Mouse (Mus musculus): ENCODE measurements around the gene Crk. TPM values are rescaled to one million over a fixed set of nuclear protein-coding genes. Genes with fewer than 3 reads are reported as not detected.

Gene Crk
- 56.9 and 64.4 TPM in 2 replicates for polyA plus RNA-seq (2012; ENCODE audit: insufficient read depth, insufficient read length, missing spikeins)

GRCm38 (mm10) chr11:75678747-75679438, at the start of gene Crk:
Gene Crk, plus strand, starts transcription at chr11:75679259.
- H3K27ac ChIP-seq (replicated peaks; ENCODE audit: low read depth, low read length): peak within 1 kb of the TSS; percentile 86
- peak within 1 kb of the TSS; percentile 87 for H3K4me3 ChIP-seq (ENCODE audit: insufficient read depth, low read depth, low read length)
- peaks cover 6% of the 10 kb centered on the region; the same call in 1 of the 2 replicates for H3K4me1 ChIP-seq (ENCODE audit: control insufficient read depth, insufficient read depth, insufficient read length, low read length)

GRCm38 (mm10) chr11:75630098-75630497, 49.0 kb upstream of the Crk start:
- Histone ChIP-seq H3K27ac (replicated peaks; ENCODE audit: low read depth, low read length) (peak overlapping the region; percentile 66; the same call in 1 of the 2 replicates), H3K4me1 (ENCODE audit: control insufficient read depth, insufficient read depth, insufficient read length, low read length) (peaks cover 11% of the 10 kb centered on the region), H3K4me3 (ENCODE audit: insufficient read depth, low read depth, low read length) (peak overlapping the region; percentile 65)

GRCm38 (mm10) chr11:75630645-75631229, 48.3 kb upstream of the Crk start, which contains the start of gene Inpp5k:
Gene Inpp5k, plus strand, starts transcription at chr11:75630988.
- Histone ChIP-seq H3K4me1 (ENCODE audit: control insufficient read depth, insufficient read depth, insufficient read length, low read length) (peaks cover 14% of the 10 kb centered on the region), H3K4me3 (ENCODE audit: insufficient read depth, low read depth, low read length) (peak within 1 kb of the TSS; percentile 77), H3K27ac (replicated peaks; ENCODE audit: low read depth, low read length) (peak within 1 kb of the TSS; percentile 66)

- Histone ChIP-seq H3K27ac (replicated peaks; ENCODE audit: low read depth, low read length) (peak overlapping the region; percentile 2; the same call in 1 of the 2 replicates), H3K4me3 (ENCODE audit: insufficient read depth, low read depth, low read length) (peak overlapping the region; percentile 77), H3K4me1 (ENCODE audit: control insufficient read depth, insufficient read depth, insufficient read length, low read length) (peaks cover 18% of the 10 kb centered on the region)
Measured at GRCm38 (mm10) chr11:75631561-75632225, 47.4 kb upstream of the Crk start.

- Histone ChIP-seq H3K4me3 (ENCODE audit: insufficient read depth, low read depth, low read length) (no peak overlapping the region), H3K27ac (replicated peaks; ENCODE audit: low read depth, low read length) (no peak overlapping the region), H3K4me1 (ENCODE audit: control insufficient read depth, insufficient read depth, insufficient read length, low read length) (peaks cover 21% of the 10 kb centered on the region)
Measured at GRCm38 (mm10) chr11:75632921-75633320, 46.1 kb upstream of the Crk start.

- peaks cover 21% of the 10 kb centered on the region for H3K4me1 ChIP-seq (ENCODE audit: control insufficient read depth, insufficient read depth, insufficient read length, low read length)
- peak overlapping the region; percentile 87 for H3K27ac ChIP-seq (replicated peaks; ENCODE audit: low read depth, low read length)
- H3K4me3 ChIP-seq (ENCODE audit: insufficient read depth, low read depth, low read length): 0 out of 2 replicates have a peak overlapping the region, but pooled peaks have one; percentile 3
Measured at GRCm38 (mm10) chr11:75634801-75635200, 44.3 kb upstream of the Crk start.

- Histone ChIP-seq H3K4me3 (ENCODE audit: insufficient read depth, low read depth, low read length) (0 out of 2 replicates have a peak overlapping the region, but pooled peaks have one; percentile 3), H3K27ac (replicated peaks; ENCODE audit: low read depth, low read length) (peak overlapping the region; percentile 87), H3K4me1 (ENCODE audit: control insufficient read depth, insufficient read depth, insufficient read length, low read length) (peaks cover 21% of the 10 kb centered on the region)
Measured at GRCm38 (mm10) chr11:75635315-75635714, 43.7 kb upstream of the Crk start.

- Histone ChIP-seq H3K27ac (replicated peaks; ENCODE audit: low read depth, low read length) (no peak overlapping the region), H3K4me1 (ENCODE audit: control insufficient read depth, insufficient read depth, insufficient read length, low read length) (peaks cover 2% of the 10 kb centered on the region; the same call in 1 of the 2 replicates), H3K4me3 (ENCODE audit: insufficient read depth, low read depth, low read length) (no peak overlapping the region)
Measured at GRCm38 (mm10) chr11:75643323-75643722, 35.7 kb upstream of the Crk start.

- peaks cover 10% of the 10 kb centered on the region for H3K4me1 ChIP-seq (ENCODE audit: control insufficient read depth, insufficient read depth, insufficient read length, low read length)
- no peak overlapping the region for H3K27ac ChIP-seq (replicated peaks; ENCODE audit: low read depth, low read length)
- no peak overlapping the region for H3K4me3 ChIP-seq (ENCODE audit: insufficient read depth, low read depth, low read length)
Measured at GRCm38 (mm10) chr11:75644684-75645083, 34.4 kb upstream of the Crk start.

GRCm38 (mm10) chr11:75647681-75648211, 31.3 kb upstream of the Crk start:
- H3K27ac ChIP-seq (replicated peaks; ENCODE audit: low read depth, low read length): peak overlapping the region; percentile 46
- no peak overlapping the region for H3K4me3 ChIP-seq (ENCODE audit: insufficient read depth, low read depth, low read length)
- H3K4me1 ChIP-seq (ENCODE audit: control insufficient read depth, insufficient read depth, insufficient read length, low read length): peaks cover 20% of the 10 kb centered on the region

GRCm38 (mm10) chr11:75649155-75649561, 29.9 kb upstream of the Crk start:
- Histone ChIP-seq H3K4me3 (ENCODE audit: insufficient read depth, low read depth, low read length) (no peak overlapping the region), H3K27ac (replicated peaks; ENCODE audit: low read depth, low read length) (peak overlapping the region; percentile 94), H3K4me1 (ENCODE audit: control insufficient read depth, insufficient read depth, insufficient read length, low read length) (peaks cover 23% of the 10 kb centered on the region)

- H3K4me1 ChIP-seq (ENCODE audit: control insufficient read depth, insufficient read depth, insufficient read length, low read length): peaks cover 33% of the 10 kb centered on the region
- peak within 1 kb of the TSS; percentile 100 for H3K27ac ChIP-seq (replicated peaks; ENCODE audit: low read depth, low read length)
- H3K4me3 ChIP-seq (ENCODE audit: insufficient read depth, low read depth, low read length): peak within 1 kb of the TSS; percentile 98
Measured at GRCm38 (mm10) chr11:75650311-75650710, 28.7 kb upstream of the Crk start, which contains the start of gene Myo1c. Gene Myo1c, plus strand, starts transcription at chr11:75650504.

GRCm38 (mm10) chr11:75650958-75651425, 28.1 kb upstream of the Crk start:
- peak overlapping the region; percentile 98 for H3K4me3 ChIP-seq (ENCODE audit: insufficient read depth, low read depth, low read length)
- peak overlapping the region; percentile 100 for H3K27ac ChIP-seq (replicated peaks; ENCODE audit: low read depth, low read length)
- peaks cover 33% of the 10 kb centered on the region for H3K4me1 ChIP-seq (ENCODE audit: control insufficient read depth, insufficient read depth, insufficient read length, low read length)

- Histone ChIP-seq H3K4me3 (ENCODE audit: insufficient read depth, low read depth, low read length) (peak overlapping the region; percentile 98), H3K4me1 (ENCODE audit: control insufficient read depth, insufficient read depth, insufficient read length, low read length) (peaks cover 33% of the 10 kb centered on the region), H3K27ac (replicated peaks; ENCODE audit: low read depth, low read length) (peak overlapping the region; percentile 100)
Measured at GRCm38 (mm10) chr11:75651426-75652221, 27.4 kb upstream of the Crk start.
